Mouse (Mus musculus): Measurements from ENCODE around the gene Sys1.

Sys1 gene

GRCm38 (mm10) chr2:164456864-164457300 is at the start of gene Sys1:
Sys1 (plus strand) TSS chr2:164456964.
- DNase-seq (ENCODE audit: low read depth), result peak; percentile 72

GRCm38 (mm10) chr2:164407708-164408107 is 49.1 kb upstream of the Sys1 start:
- DNase-seq (ENCODE audit: low read depth), result peak; percentile 91

- DNase-seq (ENCODE audit: low read depth), result no peak
These were observed 42.6 kb upstream of the Sys1 start for GRCm38 (mm10) chr2:164414167-164414566.

- no peak for DNase-seq (ENCODE audit: low read depth)
These were observed 42.2 kb upstream of the Sys1 start for GRCm38 (mm10) chr2:164414581-164414980.

- DNase-seq (ENCODE audit: low read depth), result peak; percentile 85
These were observed 39.6 kb upstream of the Sys1 start for GRCm38 (mm10) chr2:164417198-164417597.

- no peak for DNase-seq (ENCODE audit: low read depth)
These were observed 38.4 kb upstream of the Sys1 start for GRCm38 (mm10) chr2:164418308-164418875.

- peak; percentile 52 for DNase-seq (ENCODE audit: low read depth)
These were observed 37.3 kb upstream of the Sys1 start for GRCm38 (mm10) chr2:164419489-164419888.

- no peak for DNase-seq (ENCODE audit: low read depth)
These were observed 35.5 kb upstream of the Sys1 start for GRCm38 (mm10) chr2:164421306-164421705.

- DNase-seq (ENCODE audit: low read depth), result no peak
These were observed 34.8 kb upstream of the Sys1 start for GRCm38 (mm10) chr2:164421979-164422378.

- DNase-seq (ENCODE audit: low read depth), result no peak
These were observed 33.9 kb upstream of the Sys1 start for GRCm38 (mm10) chr2:164422675-164423393.

- DNase-seq (ENCODE audit: low read depth), result no peak
These were observed 33.3 kb upstream of the Sys1 start for GRCm38 (mm10) chr2:164423464-164423863.

GRCm38 (mm10) chr2:164424406-164424805 is 32.4 kb upstream of the Sys1 start:
- DNase-seq (ENCODE audit: low read depth), result no peak

GRCm38 (mm10) chr2:164425401-164425800 is 31.4 kb upstream of the Sys1 start:
- no peak for DNase-seq (ENCODE audit: low read depth)

GRCm38 (mm10) chr2:164426121-164426520 is 30.6 kb upstream of the Sys1 start:
- no peak for DNase-seq (ENCODE audit: low read depth)

- no peak for DNase-seq (ENCODE audit: low read depth)
These were observed 29.8 kb upstream of the Sys1 start for GRCm38 (mm10) chr2:164426952-164427351.

GRCm38 (mm10) chr2:164428451-164428850 is 28.3 kb upstream of the Sys1 start:
- DNase-seq (ENCODE audit: low read depth), result no peak

GRCm38 (mm10) chr2:164429881-164430615 is 26.7 kb upstream of the Sys1 start:
- DNase-seq (ENCODE audit: low read depth), result no peak

GRCm38 (mm10) chr2:164430697-164431096 is 26.1 kb upstream of the Sys1 start:
- no peak for DNase-seq (ENCODE audit: low read depth)

GRCm38 (mm10) chr2:164431676-164432465 is 24.9 kb upstream of the Sys1 start:
- peak; percentile 74 for DNase-seq (ENCODE audit: low read depth)

GRCm38 (mm10) chr2:164432541-164433191 is 24.1 kb upstream of the Sys1 start:
- peak; percentile 91 for DNase-seq (ENCODE audit: low read depth)

- no peak for DNase-seq (ENCODE audit: low read depth)
These were observed 23.4 kb upstream of the Sys1 start for GRCm38 (mm10) chr2:164433278-164433895.

Data from NIH3T3 (cell line).